Mouse (Mus musculus) frontal cortex, adult 2 months (tissue): ENCODE measurements around the gene Vps37c. TPM values are rescaled to one million over a fixed set of nuclear protein-coding genes. Genes with fewer than 3 reads are reported as not detected.

Experiments used
- DNase-seq, 2 experiments: peaks; one replicate each; pipeline ENCODE4 v3.0.0; 2022; ENCODE audit warnings: low spot score in 1 of 2; ENCODE audit errors: extremely low spot score in 1 of 2
- polyA plus RNA-seq: library from polyadenylated mRNA; depleted of rRNA; stranded (reverse); fragments of >200 nt; gene quantifications from 2 replicates; pipeline ENCODE4 v1.2.3, GENCODE M21; 2012; rRNA removed

The Vps37c gene
- polyA plus RNA-seq, result 22.6 and 25.1 TPM in 2 replicates

GRCm38 (mm10) chr19:10688537-10689352, at the start of gene Vps37c:
Gene Vps37c, plus strand, starts transcription at chr19:10688735.
- peak; percentile 71 to 95 for DNase-seq

GRCm38 (mm10) chr19:10640080-10640479, 48.5 kb upstream of the Vps37c start:
- DNase-seq, result no peak

DNA sequence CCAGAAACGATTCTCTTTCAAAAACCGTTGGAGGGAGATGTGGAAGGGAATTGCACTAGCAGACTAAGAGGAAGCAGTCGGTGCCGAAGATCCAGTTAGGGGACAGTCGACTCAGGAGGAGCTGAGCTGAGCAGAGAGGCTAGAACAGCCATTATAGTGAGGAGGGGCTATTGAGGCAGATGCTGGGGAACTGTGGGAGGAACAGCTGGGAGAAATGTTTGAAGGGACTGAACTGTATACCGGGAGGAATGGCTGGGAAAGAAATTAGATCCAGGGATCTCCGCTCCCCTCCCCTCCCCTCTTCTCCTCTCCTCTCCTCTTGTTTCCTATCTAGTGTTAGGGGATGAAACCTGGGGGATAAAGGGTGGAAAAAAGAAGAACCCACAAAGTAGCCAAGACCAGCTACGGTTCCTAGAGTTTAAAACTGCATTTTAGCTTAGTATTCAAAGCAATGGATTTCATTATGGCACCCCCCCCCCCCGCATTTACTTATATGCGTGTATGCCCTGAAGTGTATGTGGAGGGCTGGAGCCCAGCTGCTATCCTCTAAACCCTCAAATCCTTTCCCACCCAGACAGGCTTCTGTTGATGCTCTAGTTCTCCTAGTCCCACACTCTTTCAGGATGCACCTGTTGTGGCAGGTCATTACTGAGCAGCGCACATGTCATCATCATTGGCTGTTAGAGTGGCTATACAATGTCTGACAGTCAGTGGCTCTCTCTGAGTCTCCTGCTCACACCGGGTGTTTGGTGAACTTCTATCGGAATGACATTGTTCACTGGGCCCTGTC, 47.8 kb upstream of the Vps37c start:
- DNase-seq, result no peak

GRCm38 (mm10) chr19:10645616-10646015, 42.9 kb upstream of the Vps37c start:
- no peak for DNase-seq

DNA sequence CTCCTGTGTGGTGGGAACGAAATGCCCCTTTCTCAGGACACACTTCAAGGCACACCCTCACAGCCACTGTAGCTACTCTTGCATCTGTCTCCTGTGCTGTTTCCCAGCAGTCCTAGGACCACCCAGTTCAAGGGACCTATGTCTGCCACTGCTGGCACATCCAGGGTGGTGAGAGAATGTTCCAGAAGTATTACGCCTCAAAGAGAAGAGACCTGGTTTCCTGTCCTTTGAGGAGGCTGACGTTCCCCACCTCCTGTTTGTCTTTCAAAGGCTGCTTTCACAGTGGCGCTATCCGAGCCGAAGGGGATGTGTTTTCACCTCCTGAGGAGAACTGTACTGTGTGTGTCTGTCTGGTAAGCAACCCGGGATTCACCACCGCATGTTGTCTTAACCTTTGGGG, 40.4 kb upstream of the Vps37c start:
- DNase-seq, result no peak

GRCm38 (mm10) chr19:10656058-10656457, 32.5 kb upstream of the Vps37c start:
- no peak for DNase-seq

DNA sequence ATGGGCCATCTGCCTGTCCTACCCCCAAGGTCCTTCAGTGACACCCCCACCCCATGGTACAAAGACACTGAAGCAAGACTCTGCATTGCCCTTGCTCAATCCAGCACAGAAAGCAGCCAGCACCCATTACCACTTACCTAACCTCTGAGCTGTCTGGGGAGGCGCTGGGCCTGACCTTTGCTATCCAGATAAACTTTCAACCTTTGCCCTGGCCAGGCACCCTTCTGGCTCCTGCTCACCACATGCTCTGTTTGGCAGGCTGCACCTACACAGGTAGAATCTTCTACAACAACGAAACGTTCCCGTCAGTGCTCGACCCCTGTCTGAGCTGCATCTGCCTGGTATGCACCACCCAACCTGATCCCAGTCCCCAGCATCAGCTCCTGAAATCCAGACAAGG, 30.8 kb upstream of the Vps37c start:
- DNase-seq, result no peak

- no peak for DNase-seq
Measured at GRCm38 (mm10) chr19:10658406-10658805, 30.1 kb upstream of the Vps37c start.

GRCm38 (mm10) chr19:10661373-10661772, 27.2 kb upstream of the Vps37c start:
- DNase-seq, result no peak

DNA sequence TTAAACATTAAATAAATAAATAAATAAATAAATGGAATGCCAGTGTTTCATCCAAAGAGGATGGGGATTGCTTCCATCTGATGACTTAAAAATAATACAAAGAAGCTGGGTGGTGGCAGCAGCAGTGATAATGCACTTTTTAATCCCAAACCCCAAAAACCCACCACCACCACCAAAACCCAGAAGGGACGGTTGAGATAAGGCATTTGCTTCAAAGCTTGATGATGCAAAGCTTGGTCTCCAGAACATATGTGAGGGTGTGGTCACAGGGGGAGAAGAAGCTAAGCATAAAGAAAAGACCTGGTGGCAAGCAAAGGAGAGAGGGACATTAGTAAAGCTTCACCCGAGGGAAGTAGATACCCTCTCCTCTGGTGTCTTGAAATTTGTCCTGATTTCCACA, 26.6 kb upstream of the Vps37c start:
- no peak for DNase-seq

DNA sequence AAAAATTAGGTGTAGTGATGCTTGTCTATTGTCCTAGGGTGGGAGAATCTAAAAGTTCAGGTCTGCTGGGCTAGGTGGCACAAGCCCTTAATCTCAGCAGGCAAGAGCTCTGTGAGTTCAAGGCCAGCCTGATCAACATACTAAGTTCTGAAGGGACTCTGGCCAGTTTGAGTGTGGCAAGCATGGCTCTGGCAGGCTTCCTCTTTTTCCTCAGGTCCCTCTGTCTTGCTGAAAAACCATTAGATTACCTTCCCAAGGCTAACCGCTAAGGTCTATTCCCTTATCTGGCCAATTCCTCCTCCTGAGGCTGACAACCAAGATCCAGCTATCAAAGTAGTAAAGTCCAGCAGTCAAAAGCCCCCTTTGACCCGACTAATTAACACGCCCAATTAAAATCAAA, 25.9 kb upstream of the Vps37c start:
- no peak for DNase-seq

DNA sequence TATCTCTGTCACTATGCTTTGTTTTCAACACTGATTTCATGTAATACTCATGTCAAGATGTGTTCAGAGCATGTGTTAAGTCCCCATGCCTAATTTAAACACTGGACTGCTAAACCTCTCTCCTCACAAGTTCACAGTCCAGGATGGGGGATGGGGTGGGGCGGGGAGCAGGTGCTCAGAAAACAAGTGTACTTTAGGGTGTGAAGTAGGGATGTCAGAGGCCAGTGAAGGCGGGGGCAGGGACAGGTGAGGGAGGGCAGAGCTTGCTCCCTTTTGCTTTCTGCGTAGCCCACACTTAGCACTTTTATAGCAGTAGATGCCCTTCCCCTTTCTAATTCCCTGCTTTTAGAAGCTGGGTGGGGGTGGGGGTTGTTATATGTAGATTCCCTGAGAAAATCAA, 23.4 kb upstream of the Vps37c start:
- DNase-seq, result no peak

DNA sequence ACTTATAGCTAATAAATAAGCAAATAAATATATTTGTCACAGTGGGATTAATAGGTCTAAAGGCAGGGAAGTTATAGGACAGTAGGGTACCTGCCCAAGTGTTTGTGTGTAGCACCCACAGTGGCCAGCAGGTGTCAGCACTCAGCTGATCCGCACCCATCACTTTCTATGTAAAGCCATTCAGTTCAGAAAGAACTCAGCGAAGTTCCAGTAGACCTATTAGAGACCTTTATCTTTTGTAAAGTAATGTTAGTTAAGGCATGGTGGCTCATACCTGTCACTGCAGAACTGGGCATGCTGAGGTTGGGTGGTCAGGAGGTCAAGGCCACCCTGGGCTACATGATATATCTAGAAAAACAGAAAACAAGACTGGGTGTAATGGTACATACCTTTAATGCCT, 23.0 kb upstream of the Vps37c start:
- DNase-seq, result peak in 1 of 2 experiments; percentile 83

- no peak for DNase-seq
Measured at GRCm38 (mm10) chr19:10671319-10671718, 17.2 kb upstream of the Vps37c start.

GRCm38 (mm10) chr19:10671854-10672417, 16.6 kb upstream of the Vps37c start:
- DNase-seq, result no peak

- no peak for DNase-seq
Measured at GRCm38 (mm10) chr19:10673275-10673674, 15.3 kb upstream of the Vps37c start.

DNA sequence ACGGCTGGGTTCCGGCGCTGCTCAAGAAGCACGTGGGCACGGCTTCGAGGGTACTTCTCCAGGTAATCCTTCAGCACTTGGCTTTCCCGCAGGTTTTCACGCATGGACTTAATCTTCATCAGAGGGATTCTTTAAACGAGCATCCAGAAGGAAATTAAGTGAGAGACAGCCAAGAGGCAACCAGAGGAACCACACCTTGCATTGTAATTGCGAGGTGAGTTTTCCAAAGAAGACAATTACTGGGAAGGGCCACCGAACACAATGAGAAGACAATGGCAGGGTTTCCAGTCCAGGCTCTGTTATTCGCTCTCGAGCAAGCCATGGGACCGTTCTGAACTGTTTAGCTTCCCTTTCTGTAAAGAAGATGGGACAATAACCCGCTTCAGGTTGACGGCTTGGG, 11.9 kb upstream of the Vps37c start:
- DNase-seq, result no peak

DNA sequence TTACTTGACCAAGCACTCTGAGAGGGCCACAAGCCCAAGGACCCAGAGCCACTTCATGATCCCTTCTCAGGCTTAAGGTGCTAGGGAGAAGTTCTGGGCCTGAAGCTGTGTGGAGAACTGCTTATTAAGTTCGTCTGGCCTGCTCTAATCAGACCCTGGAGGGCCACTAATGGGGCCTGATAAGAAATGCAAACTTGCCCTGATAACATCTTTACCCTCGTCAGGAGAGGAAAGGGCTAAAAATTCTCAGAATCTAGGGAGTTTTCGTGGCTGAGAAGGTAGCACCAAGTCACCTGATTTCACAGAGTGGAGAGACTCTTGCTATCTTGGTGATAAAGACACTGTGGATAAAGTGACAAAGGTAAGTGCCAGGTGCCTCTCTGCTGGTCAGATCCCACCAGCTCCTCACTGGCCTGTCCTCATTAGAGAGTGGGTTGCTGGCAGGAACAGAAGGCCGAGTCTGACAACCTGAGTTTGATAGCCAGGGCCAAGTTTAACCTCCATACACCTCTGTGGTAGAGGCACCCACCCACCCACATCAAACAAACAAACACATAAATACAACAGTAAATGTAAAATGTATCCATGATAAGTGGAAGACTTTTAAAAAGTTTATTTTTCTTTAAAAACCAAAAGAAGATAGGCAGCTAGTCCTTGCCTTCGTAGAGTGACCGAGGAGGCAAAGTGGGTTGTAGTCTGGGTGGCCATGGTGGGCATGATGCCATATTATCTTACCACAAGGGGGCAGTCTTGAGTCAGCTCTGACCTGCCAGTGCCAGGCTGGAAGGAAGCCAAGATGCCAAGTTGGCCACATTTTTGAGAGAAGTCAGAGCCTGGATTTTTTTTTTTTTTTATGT, 10.4 kb upstream of the Vps37c start, which contains the start of gene Pga5:
Gene Pga5 (minus strand): TSS at position 157 of the 857 bp plus-strand sequence.
- DNase-seq, result peak; percentile 63 to 93

DNA sequence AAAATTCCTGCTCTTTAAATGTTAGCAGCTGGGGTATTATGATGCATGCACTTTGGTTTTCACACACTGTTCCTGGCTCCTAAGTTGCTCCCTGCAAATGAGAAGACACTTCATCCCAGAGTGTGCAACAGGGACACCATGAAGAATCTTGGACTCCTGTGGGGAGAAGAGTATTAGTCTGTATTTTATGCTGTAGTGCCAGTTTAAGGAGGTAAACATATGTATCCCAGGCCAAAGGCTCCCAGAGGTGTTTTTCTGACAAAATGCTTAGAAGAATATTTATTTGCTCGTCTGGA, 9.8 kb upstream of the Vps37c start:
- DNase-seq, result no peak

GRCm38 (mm10) chr19:10681571-10681970, 7.0 kb upstream of the Vps37c start:
- no peak for DNase-seq

- DNase-seq, result no peak
Measured at GRCm38 (mm10) chr19:10685081-10685480, 3.5 kb upstream of the Vps37c start.
